Mouse (Mus musculus): ENCODE data around the gene Arid5b. TPM values are rescaled to one million over a fixed set of nuclear protein-coding genes. Genes with fewer than 3 reads are reported as not detected.

Gene Arid5b
- 11.4 TPM for polyA plus RNA-seq (2014; fragmentation: Illumina TruSeq; extraction: RNeasy Lipid Tissue Mini Kit (QIAGEN cat#74804); ENCODE audit: low read depth, low replicate concordance)

GRCm38 (mm10) chr10:68278632-68279361 is at the start of gene Arid5b:
Gene Arid5b, minus strand, starts transcription at chr10:68278740.

